Mouse (Mus musculus) C2C12 (cell line): ENCODE measurements around the gene Atp8a2. TPM values are rescaled to one million over a fixed set of nuclear protein-coding genes. Genes with fewer than 3 reads are reported as not detected.

Experiments used
- H3K27me3 ChIP-seq: one replicate; pipeline ENCODE4 v1.6.1; 2011; ENCODE audit not compliant: control insufficient read depth, insufficient read depth, insufficient read length
- H3K36me3 ChIP-seq: one replicate; pipeline ENCODE4 v1.6.1; 2011; ENCODE audit not compliant: control insufficient read depth, insufficient read depth
- H3K4me3 ChIP-seq: one replicate; pipeline ENCODE4 v1.5.1; 2011; ENCODE audit warnings: mild to moderate bottlenecking, control low read depth; ENCODE audit not compliant: poor library complexity, insufficient read depth, severe bottlenecking
- H3K79me2 ChIP-seq: one replicate; pipeline ENCODE4 v1.6.1; 2011; ENCODE audit not compliant: control insufficient read depth, insufficient read depth
- H3K79me3 ChIP-seq: one replicate; pipeline ENCODE4 v1.6.1; 2011; ENCODE audit warnings: low read depth, control low read depth
- H3ac ChIP-seq: one replicate; pipeline ENCODE3; 2011; ENCODE audit warnings: low read depth; ENCODE audit not compliant: control insufficient read depth, insufficient read length
- CEBPB ChIP-seq: IDR thresholded peaks from one replicate; pipeline ENCODE4 v1.6.1; 2011; ENCODE audit warnings: low read depth, mild to moderate bottlenecking, control low read depth, moderate library complexity
- CTCF ChIP-seq: IDR thresholded peaks from one replicate; pipeline ENCODE4 v1.5.1; 2011; ENCODE audit not compliant: control insufficient read depth, insufficient read depth, insufficient read length
- FOSL1 ChIP-seq: IDR thresholded peaks from one replicate; pipeline ENCODE4 v1.8.0; 2011; ENCODE audit warnings: mild to moderate bottlenecking, low read length; ENCODE audit not compliant: poor library complexity, insufficient read depth, severe bottlenecking
- MAX ChIP-seq: IDR thresholded peaks from one replicate; pipeline ENCODE4 v1.6.1; 2011; ENCODE audit warnings: mild to moderate bottlenecking, control low read depth
- MYOD1 ChIP-seq: IDR thresholded peaks from one replicate; pipeline ENCODE4 v1.6.1; 2011; ENCODE audit warnings: low read depth; ENCODE audit not compliant: control insufficient read depth, insufficient read length
- MYOG ChIP-seq: IDR thresholded peaks from one replicate; pipeline ENCODE4 v1.6.1; 2011; ENCODE audit not compliant: control insufficient read depth, insufficient read length; ENCODE audit errors: extremely low read depth
- USF1 ChIP-seq: IDR thresholded peaks from one replicate; pipeline ENCODE4 v1.6.1; 2011; ENCODE audit warnings: low read depth, mild to moderate bottlenecking, control low read depth, moderate library complexity
- polyA plus RNA-seq: library from polyadenylated mRNA; unstranded; fragments of >200 nt; fragmentation: generic; extraction: Trizol; gene quantifications from one replicate; pipeline ENCODE4 v1.2.1, GENCODE M21; 2012; ENCODE audit warnings: missing spikeins

The Atp8a2 gene
- polyA plus RNA-seq, 1 experiment: under 0.01 TPM

DNA sequence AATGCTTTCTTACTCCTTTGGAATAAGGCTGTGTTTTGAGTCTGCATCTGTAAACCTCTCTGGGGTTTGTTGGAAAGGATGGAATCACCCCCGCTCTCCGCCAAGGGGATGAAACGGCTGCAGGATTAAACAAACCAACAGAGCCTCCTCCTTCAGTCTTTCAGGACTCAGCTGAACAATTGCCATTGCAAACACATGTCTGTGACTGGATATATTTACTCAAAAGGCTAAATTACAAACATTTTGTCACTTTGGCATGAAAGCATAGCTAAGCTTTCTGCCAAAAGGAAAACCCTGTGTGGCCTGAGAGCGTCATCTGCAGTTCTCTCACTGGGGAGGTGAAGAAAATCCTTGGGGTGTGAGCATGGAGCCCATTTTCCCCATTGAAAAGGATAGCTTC, 230.0 kb downstream of the Atp8a2 start:
- Histone ChIP-seq H3K79me3 (no peaks in the 10 kb centered on the region), H3K4me3 (no peak overlapping the region), H3ac (no peak overlapping the region), H3K79me2 (no peaks in the 10 kb centered on the region), H3K36me3 (no peaks in the 10 kb centered on the region), H3K27me3 (no peaks in the 10 kb centered on the region)
- no peak for TF ChIP-seq MAX
- TF ChIP-seq MYOD1: no peak
- no peak for TF ChIP-seq FOSL1
- no peak for TF ChIP-seq CTCF
- TF ChIP-seq MYOG: no peak
- no peak for TF ChIP-seq USF1
- no peak for TF ChIP-seq CEBPB

DNA sequence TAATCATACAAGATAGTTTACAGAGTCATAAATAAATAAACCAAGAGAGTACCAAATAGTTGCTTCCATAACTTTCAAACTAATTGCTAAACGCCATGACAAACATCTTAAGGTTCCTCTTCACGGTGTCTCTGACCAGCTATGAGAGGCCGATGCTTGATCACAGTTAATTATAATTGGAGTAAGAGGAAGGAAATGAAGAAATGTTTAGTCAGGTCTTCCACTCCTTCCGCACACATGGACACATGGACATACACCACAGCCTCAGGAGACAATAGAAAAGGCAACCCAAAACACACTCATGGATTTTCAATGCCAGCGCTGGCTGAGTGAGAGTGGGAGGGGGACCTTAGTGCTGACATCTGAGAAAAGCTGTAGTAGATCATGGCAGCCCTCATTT, 232.4 kb downstream of the Atp8a2 start:
- Histone ChIP-seq H3K4me3 (no peak overlapping the region), H3K79me2 (no peaks in the 10 kb centered on the region), H3ac (no peak overlapping the region), H3K36me3 (no peaks in the 10 kb centered on the region), H3K79me3 (no peaks in the 10 kb centered on the region), H3K27me3 (no peaks in the 10 kb centered on the region)
- TF ChIP-seq MYOG: no peak
- TF ChIP-seq FOSL1: no peak
- TF ChIP-seq MAX: no peak

DNA sequence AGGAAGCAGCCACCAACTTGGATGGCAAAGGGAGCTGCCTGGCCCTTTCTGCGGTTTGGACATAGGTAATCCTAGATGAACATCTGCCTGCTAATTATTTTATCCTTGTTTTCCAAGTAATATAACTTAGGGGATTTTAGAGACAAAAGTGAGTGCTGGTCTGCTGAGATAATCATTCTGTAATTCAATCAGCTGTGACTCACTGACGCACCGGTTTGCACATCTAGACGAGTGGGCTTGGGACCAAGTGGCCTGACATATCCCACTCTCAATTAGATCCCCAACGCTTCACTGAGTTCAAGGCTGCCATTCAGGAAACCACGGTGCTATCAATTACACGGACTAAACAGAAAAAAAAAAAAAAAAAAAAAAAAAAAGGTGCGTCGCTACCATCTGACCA, 236.0 kb downstream of the Atp8a2 start:
- no peak overlapping the region for H3K4me3 ChIP-seq
- H3K79me3 ChIP-seq: no peaks in the 10 kb centered on the region
- H3ac ChIP-seq: no peak overlapping the region
- no peaks in the 10 kb centered on the region for H3K27me3 ChIP-seq
- H3K36me3 ChIP-seq: no peaks in the 10 kb centered on the region
- no peaks in the 10 kb centered on the region for H3K79me2 ChIP-seq
- TF ChIP-seq USF1 (no peak), CTCF (no peak), MYOG (no peak), MYOD1 (no peak), CEBPB (no peak), FOSL1 (no peak), MAX (no peak)

DNA sequence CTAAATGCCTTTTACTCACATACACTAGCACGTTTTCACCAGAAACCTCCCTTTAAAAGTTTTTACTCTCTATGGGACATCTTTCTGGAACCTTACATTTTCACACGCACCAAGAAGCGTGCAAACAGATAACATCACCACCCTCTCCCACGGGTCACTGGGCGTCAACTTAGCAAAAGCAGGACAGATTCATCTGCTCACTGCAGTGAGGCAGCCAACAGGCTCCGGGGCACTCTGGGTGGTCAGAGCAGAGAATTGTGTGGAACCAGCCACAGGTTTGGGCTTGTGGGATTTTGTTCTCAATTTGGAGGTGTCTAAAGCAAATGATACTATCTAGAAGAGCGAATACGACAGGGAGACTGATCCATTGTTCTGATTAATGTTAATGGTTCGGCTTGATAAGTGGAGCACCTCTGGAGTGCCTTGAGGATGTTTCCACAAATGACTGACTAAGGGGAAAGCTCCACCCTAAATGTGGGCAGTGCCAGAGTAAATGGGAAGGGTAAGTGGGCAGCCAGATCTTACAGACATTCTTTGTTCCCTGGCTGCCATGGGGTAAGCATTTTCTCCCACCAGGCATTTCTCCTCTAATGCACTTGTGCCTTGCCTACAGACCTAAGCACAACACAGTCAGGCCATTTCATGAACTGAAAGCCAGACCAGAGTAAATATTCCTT, 236.6 kb downstream of the Atp8a2 start:
- Histone ChIP-seq H3K36me3 (no peaks in the 10 kb centered on the region), H3K4me3 (no peak overlapping the region)
- TF ChIP-seq MYOD1: no peak
- TF ChIP-seq CTCF: no peak
- no peak for TF ChIP-seq USF1
- TF ChIP-seq FOSL1: no peak
- TF ChIP-seq CEBPB: no peak
- no peak for TF ChIP-seq MAX
- TF ChIP-seq MYOG: no peak

DNA sequence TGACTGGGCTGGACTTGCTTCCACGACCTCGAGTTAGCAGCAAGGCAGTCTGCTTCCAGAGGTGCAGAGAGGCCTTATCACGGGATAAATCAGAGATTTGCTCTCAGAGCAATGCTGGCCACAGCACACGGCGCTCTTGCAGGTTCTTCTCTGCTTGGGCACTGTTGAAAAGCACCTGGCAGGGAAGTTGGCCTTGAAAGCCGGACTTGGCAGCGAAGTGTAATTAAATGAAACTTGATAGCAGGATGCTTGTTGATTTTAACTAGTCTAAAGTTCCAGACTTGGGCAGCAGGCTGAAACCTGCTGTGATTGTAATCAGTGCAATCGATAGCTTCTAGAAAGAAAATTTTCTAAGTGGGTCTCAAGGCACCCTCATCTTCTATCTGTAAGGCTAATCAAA, 237.3 kb downstream of the Atp8a2 start:
- no peaks in the 10 kb centered on the region for H3K79me3 ChIP-seq
- H3K4me3 ChIP-seq: no peak overlapping the region
- H3K79me2 ChIP-seq: no peaks in the 10 kb centered on the region
- no peaks in the 10 kb centered on the region for H3K36me3 ChIP-seq
- no peaks in the 10 kb centered on the region for H3K27me3 ChIP-seq
- no peak for TF ChIP-seq CTCF
- TF ChIP-seq MYOD1: no peak
- TF ChIP-seq MAX: no peak
- no peak for TF ChIP-seq MYOG
- no peak for TF ChIP-seq USF1
- no peak for TF ChIP-seq FOSL1
- no peak for TF ChIP-seq CEBPB
- H3ac ChIP-seq: no peak overlapping the region

More for the DNA sequence above, 236.6 kb downstream of the Atp8a2 start:
- H3K79me3 ChIP-seq: no peaks in the 10 kb centered on the region
- H3K27me3 ChIP-seq: no peaks in the 10 kb centered on the region
- no peaks in the 10 kb centered on the region for H3K79me2 ChIP-seq
- H3ac ChIP-seq: no peak overlapping the region

DNA sequence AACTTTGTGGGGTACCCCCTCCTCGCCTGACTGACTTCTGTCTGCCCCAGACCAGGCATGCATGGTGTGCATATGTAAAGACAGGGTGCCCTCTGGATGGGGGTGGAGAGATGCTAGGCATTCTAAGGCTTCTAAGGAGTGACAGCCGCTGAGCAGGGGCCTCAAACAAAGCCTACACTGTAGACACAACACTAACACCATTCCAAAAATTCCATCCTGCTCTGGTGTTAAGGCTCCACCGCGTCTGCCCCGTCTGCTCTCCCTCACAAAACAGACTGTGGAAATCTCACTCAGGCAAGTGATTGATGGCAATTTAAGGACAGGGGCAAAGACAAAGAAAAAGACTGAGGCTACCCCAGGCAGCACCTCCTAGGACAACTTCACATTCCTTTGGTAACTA, 247.0 kb downstream of the Atp8a2 start:
- Histone ChIP-seq H3K79me3 (no peaks in the 10 kb centered on the region), H3ac (no peak overlapping the region), H3K4me3 (no peak overlapping the region), H3K27me3 (peaks cover 6% of the 10 kb centered on the region), H3K79me2 (no peaks in the 10 kb centered on the region), H3K36me3 (no peaks in the 10 kb centered on the region)
- TF ChIP-seq MYOD1: no peak
- TF ChIP-seq MYOG: no peak
- no peak for TF ChIP-seq CEBPB
- TF ChIP-seq CTCF: no peak
- no peak for TF ChIP-seq USF1
- TF ChIP-seq MAX: no peak
- TF ChIP-seq FOSL1: no peak
